Mouse (Mus musculus): ENCODE measurements around the gene Rtn4ip1. TPM values are rescaled to one million over a fixed set of nuclear protein-coding genes. Genes with fewer than 3 reads are reported as not detected.

Rtn4ip1 gene
- polyA plus RNA-seq, 1 experiment: 9.0 TPM

DNA sequence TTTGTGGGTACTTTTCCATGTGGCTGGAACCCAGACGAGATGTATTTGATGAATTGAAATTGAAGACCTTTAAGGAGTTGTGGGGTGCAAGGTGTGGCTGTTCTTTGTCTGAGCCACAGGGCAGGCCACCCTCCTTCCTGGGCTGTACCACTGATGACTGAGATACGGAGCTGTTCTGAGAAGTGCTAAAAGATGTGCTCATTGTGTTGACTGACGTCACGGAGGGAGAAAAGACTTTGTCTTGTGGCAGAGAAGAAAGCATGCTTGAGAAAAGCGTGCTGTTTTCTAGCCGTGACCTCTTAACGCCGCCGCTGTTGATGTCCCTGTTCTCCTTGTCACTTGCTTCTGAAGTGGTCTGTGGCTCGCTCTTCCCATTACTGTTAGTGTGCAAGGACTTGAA lies 95.7 kb downstream of the Rtn4ip1 start:
- WGBS: 82% methylated on average over 10 of the region's 10 CpGs
- no peak for DNase-seq
- no peaks in the 10 kb centered on the region for H3K4me1 ChIP-seq (ENCODE audit: control insufficient read depth, insufficient read depth, low read length)
- no peak overlapping the region for H3K4me3 ChIP-seq (replicated peaks; ENCODE audit: extremely low read depth, low read depth, low read length)
- TF ChIP-seq POLR2A (IDR thresholded peaks at IDR 0.05; ENCODE audit: borderline replicate concordance, extremely low read depth, low read depth, low read length): no peak
- TF ChIP-seq CTCF (IDR thresholded peaks at IDR 0.05; ENCODE audit: insufficient read depth, low read length): no peak

DNA sequence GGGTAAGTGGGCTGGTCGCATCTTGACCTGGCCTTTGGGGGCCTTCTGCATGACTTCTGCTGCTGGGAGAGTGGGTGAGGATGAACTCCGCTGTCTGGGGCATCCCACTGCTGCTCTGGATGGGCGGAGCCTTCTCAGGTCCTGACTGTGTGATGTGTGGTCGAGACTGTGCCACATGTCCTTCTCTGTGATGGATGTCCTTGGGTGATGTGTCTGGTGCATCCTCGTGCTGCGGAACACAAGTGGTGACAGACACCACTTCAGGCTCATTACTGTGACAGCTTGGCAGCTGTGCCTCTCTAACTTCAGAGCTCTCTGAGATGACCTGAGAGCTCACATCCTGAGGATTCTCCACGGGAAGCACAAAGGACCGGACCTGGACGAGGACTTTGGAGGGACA lies 96.4 kb downstream of the Rtn4ip1 start:
- no peaks in the 10 kb centered on the region for H3K4me1 ChIP-seq (ENCODE audit: control insufficient read depth, insufficient read depth, low read length)
- no peak overlapping the region for H3K4me3 ChIP-seq (replicated peaks; ENCODE audit: extremely low read depth, low read depth, low read length)
- TF ChIP-seq CTCF (IDR thresholded peaks at IDR 0.05; ENCODE audit: insufficient read depth, low read length) (no peak), POLR2A (IDR thresholded peaks at IDR 0.05; ENCODE audit: borderline replicate concordance, extremely low read depth, low read depth, low read length) (no peak)
- 63% methylated on average over 9 of the region's 9 CpGs for WGBS
- no peak for DNase-seq

DNA sequence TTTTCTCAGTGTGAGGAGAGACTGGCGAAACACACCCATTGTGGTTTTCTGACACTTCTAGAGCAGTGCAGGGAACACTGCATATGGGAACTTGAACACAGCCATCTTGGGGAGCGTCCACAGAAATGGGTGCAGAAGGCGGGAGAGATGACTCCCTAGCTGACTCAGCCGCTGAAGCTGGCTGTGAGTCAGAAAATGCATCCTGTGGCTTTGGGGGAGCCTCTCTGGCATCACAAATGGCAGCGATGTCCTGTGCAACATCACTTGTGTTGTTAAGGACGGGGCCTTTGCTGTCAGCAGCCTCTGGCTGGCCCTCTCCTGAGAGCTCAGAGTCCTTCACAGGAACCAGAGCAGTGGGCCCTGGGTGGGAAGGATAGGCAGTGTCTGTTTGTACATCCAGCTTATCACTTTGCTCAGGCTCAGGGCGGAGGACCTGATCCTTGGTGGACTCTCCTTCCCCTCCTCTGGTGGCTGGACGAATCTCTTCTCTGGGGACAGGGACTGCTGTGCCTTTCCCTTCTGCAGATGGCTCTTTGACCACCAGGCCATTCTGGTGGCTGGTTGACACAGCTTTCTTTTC lies 97.0 kb downstream of the Rtn4ip1 start:
- no peak for DNase-seq
- H3K4me1 ChIP-seq (ENCODE audit: control insufficient read depth, insufficient read depth, low read length): no peaks in the 10 kb centered on the region
- TF ChIP-seq POLR2A (IDR thresholded peaks at IDR 0.05; ENCODE audit: borderline replicate concordance, extremely low read depth, low read depth, low read length): no peak
- no peak for TF ChIP-seq CTCF (IDR thresholded peaks at IDR 0.05; ENCODE audit: insufficient read depth, low read length)
- 81% methylated on average over 8 of the region's 8 CpGs for WGBS
- no peak overlapping the region for H3K4me3 ChIP-seq (replicated peaks; ENCODE audit: extremely low read depth, low read depth, low read length)

DNA sequence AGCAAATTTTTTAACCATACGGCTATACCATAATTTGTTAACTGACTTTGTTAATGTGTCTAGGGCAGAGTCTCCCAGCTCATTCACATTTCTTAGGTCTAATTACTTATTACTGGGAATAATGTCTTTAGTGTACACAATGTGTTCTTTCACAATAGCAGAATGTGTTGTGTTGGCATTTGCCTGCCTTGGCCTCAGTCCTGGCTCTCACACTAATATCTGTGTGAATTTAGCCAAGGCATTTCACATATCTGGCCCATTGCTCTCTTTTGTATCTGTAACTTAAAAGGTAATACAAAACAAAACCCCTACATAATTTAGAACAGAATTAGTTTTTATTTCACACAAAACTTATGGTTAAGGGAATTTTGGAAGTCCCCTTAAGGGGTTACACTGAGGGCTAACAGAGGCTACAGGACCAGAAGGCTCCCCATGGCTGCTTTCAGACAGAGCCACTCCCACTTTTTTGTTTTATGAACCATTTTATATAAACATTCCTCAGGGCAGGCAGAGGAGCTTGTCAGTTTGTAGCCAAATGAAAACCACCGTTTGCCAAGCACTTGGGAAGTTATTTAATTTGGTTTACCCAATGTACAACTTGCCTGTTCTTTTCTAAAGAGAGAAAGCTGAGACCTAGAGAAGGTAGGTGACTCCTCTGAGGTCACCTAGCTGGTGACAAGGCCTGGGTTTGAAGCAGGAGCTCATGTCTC lies 98.7 kb downstream of the Rtn4ip1 start:
- no peak for DNase-seq
- TF ChIP-seq CTCF (IDR thresholded peaks at IDR 0.05; ENCODE audit: insufficient read depth, low read length) (no peak), POLR2A (IDR thresholded peaks at IDR 0.05; ENCODE audit: borderline replicate concordance, extremely low read depth, low read depth, low read length) (no peak)
- WGBS: 45% methylated on average over 2 of the region's 2 CpGs
- Histone ChIP-seq H3K4me3 (replicated peaks; ENCODE audit: extremely low read depth, low read depth, low read length) (no peak overlapping the region), H3K4me1 (ENCODE audit: control insufficient read depth, insufficient read depth, low read length) (no peaks in the 10 kb centered on the region; the same call in 1 of the 2 replicates)

DNA sequence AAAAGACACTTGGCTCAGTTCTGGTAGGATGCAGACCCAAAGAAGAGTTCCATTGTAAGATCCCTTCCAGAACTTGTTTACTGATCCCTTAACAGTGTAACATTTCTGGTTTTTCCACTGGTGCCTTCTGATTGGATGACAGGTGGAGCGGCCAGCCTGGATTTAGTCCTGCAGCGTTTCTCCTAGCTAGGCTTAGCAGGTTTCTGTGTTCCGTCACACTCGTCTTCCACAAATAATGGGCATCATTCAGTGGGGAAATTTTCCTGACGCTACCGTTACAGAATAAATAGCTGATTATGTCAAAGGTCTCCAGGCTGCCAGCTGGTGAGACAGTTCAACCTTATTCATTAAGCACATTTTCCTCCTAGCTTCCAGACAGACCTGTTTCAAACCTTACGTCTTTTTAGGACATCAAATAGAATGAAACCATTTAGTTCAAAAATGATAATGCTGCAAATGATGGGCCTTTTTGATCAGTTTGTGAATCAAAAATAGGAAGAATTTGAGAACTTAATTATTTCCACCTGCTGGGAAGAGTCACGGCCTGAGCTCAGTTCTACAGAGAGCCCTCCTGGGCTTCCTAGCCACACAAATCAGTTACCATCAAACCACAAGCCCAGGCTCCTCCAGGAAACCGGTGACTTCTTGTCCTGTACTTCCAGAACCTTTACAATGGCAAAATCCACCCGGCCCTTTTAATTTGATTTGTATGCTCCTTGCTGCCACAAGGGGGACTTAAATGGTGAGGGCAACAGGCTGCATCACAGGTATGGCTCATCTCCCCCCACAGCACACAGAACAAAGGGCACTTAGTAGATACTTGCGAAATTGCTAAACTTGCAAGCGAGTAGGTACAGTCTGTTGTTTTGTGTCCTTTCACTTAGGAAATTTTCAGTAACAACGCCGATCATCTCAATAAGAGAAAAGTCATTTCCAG lies 100.7 kb downstream of the Rtn4ip1 start:
- WGBS: 41% methylated on average over 14 of the region's 14 CpGs
- Histone ChIP-seq H3K4me1 (ENCODE audit: control insufficient read depth, insufficient read depth, low read length) (no peaks in the 10 kb centered on the region; the same call in none of the 2 replicates), H3K4me3 (replicated peaks; ENCODE audit: extremely low read depth, low read depth, low read length) (peak overlapping the region; percentile 51)
- peak; percentile 62 for TF ChIP-seq CTCF (IDR thresholded peaks at IDR 0.05; ENCODE audit: insufficient read depth, low read length)
- TF ChIP-seq POLR2A (IDR thresholded peaks at IDR 0.05; ENCODE audit: borderline replicate concordance, extremely low read depth, low read depth, low read length): no peak
- DNase-seq: no peak

DNA sequence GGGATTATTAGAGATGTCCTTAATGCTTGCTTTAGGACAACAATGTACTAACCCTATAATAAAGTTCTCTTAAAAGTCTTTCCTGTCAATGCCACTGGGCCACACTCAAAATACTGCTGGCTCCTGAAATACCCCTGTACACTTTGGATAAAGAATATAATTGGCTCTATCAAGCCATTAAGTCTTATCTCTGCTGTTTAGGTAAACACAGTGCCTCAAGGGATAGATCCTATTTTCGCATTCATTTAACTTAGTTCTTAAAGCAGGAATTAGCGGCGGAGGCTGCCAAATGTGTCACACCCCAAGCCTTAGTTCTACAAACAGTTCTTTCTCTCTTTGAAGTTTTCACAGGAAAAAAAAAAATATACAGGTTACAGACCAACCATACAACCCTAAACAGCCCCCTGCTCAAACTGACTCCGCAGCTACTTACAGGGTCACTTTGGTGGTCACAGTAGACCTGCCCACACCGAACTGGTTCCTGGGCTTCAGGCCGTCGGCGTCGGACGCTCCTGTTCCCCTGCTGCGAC lies 101.5 kb downstream of the Rtn4ip1 start:
- WGBS: 3% methylated on average over 11 of the region's 11 CpGs

DNA sequence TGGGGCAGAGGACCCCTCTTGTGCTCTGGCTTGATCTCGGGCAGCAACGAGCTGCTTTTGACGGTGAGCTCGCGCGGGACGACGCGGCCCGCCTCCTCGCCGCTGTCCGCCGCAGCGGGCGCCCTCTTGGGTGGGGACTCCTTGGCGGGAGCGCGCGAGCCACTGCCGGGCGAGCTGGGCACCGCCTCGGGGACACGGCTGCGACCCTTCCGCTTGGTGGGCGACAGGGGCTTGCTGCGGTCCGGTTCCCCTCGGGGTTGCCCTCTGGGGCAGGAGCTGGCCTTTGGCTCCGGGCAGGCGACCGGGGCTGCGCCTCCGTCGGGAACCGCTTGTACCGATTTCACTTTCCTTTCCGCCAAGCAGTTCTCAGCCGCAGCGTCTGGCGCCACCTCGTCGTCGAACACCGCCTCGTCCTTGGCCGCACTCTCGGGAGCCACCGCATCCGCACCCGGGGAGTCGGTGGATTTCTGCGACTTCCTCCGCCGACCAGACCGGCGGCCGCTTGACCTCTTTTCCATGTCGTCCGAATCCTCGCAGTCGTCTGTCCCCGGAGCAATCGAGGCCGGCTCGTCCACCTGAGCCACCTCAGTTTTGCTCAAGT lies 102.0 kb downstream of the Rtn4ip1 start:
- DNase-seq: peak; percentile 75
- TF ChIP-seq POLR2A (IDR thresholded peaks at IDR 0.05; ENCODE audit: borderline replicate concordance, extremely low read depth, low read depth, low read length) (no peak), CTCF (IDR thresholded peaks at IDR 0.05; ENCODE audit: insufficient read depth, low read length) (no peak)
- H3K4me1 ChIP-seq (ENCODE audit: control insufficient read depth, insufficient read depth, low read length): no peaks in the 10 kb centered on the region; the same call in none of the 2 replicates
- WGBS: under 1% methylated on average over 67 of the region's 68 CpGs
- H3K4me3 ChIP-seq (replicated peaks; ENCODE audit: extremely low read depth, low read depth, low read length): peak overlapping the region; percentile 71

More for the DNA sequence above, 101.5 kb downstream of the Rtn4ip1 start:
- DNase-seq: no peak
- Histone ChIP-seq H3K4me3 (replicated peaks; ENCODE audit: extremely low read depth, low read depth, low read length) (peak overlapping the region; percentile 71), H3K4me1 (ENCODE audit: control insufficient read depth, insufficient read depth, low read length) (no peaks in the 10 kb centered on the region; the same call in none of the 2 replicates)
- TF ChIP-seq POLR2A (IDR thresholded peaks at IDR 0.05; ENCODE audit: borderline replicate concordance, extremely low read depth, low read depth, low read length) (no peak), CTCF (IDR thresholded peaks at IDR 0.05; ENCODE audit: insufficient read depth, low read length) (no peak)

DNA sequence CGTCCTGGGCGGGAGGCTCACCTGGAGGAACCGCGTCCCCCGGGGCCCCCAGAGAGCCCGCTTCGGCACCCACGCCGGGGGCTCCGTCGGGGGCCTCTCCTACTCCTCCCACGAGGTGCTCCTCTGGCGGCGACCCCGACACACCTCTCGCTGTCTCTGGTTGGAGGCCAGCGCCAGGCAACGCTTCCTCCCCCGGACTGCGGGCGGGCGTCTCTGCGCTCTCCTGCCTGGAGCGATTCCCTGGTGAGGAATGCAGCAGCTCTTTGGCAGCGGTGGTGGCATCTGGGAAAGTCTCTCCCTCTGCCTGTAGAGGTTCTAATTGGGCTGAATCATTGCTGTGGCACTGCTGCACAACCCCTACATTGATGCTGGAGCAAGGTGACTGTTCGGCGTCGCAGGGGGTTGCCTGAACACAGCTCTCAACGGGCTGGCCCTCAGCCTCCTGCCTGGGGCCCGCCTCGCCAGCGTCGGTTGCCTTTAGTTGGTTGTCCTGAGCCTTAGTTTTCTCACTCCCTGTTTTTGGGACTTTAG lies 102.7 kb downstream of the Rtn4ip1 start:
- peak; percentile 45 for DNase-seq
- 3% methylated on average over 33 of the region's 33 CpGs for WGBS
- Histone ChIP-seq H3K4me3 (replicated peaks; ENCODE audit: extremely low read depth, low read depth, low read length) (peak overlapping the region; percentile 71), H3K4me1 (ENCODE audit: control insufficient read depth, insufficient read depth, low read length) (no peaks in the 10 kb centered on the region; the same call in none of the 2 replicates)
- TF ChIP-seq CTCF (IDR thresholded peaks at IDR 0.05; ENCODE audit: insufficient read depth, low read length): no peak
- no peak for TF ChIP-seq POLR2A (IDR thresholded peaks at IDR 0.05; ENCODE audit: borderline replicate concordance, extremely low read depth, low read depth, low read length)

Measured in lung, adult 2 months (tissue).